Mouse (Mus musculus): ENCODE data around the gene Pom121l12. TPM values are rescaled to one million over a fixed set of nuclear protein-coding genes. Genes with fewer than 3 reads are reported as not detected.

Gene Pom121l12
- not detected in 2 replicates for polyA plus RNA-seq (2012; rRNA removed)

GRCm38 (mm10) chr11:14598976-14599375 is at the start of gene Pom121l12:
Gene Pom121l12 (plus strand): TSS chr11:14599276.

All from central nervous system, embryonic 18 days (tissue).